8 mouse cellular contexts compared by ENCODE assay signal in genomic region chr5:51917812-51918448, GRCm38 (mm10).
DNase-seq lines count a peak whose midpoint lies in the region; ATAC-seq lines count a peak whose summit lies in the region.
"Had no signal": no experiment of that assay in that cellular context is flagged by ENCODE, and none has a peak within 500 bp of the region (broad histone marks: within the 10 kb centered on the region; RNA-seq: fewer than 3 reads in every experiment).

No protein-coding gene starts in this region.

- H3K27me3 ChIP-seq in kidney, embryonic 14.5 days (ENCODE audit: control insufficient read depth, insufficient read depth, low read length), result no peaks in the 10 kb centered on the region

- no peak for ATAC-seq in kidney, embryonic 14.5 days (ENCODE audit: low FRiP score, low TSS enrichment)

- no peak overlapping the region for H3K27ac ChIP-seq in kidney, embryonic 14.5 days (ENCODE audit: low read depth, low read length)

- H3K4me1 ChIP-seq in kidney, embryonic 14.5 days (ENCODE audit: control insufficient read depth, insufficient read depth, low read length), result no peaks in the 10 kb centered on the region

- no peak overlapping the region for H3K4me3 ChIP-seq in kidney, embryonic 14.5 days (ENCODE audit: low read length)

- H3K9me3 ChIP-seq in kidney, embryonic 14.5 days (ENCODE audit: control insufficient read depth, low read length), result no peaks in the 10 kb centered on the region

- no peak overlapping the region for H3K9ac ChIP-seq in kidney, embryonic 14.5 days (ENCODE audit: low read depth, low read length)

- no peak overlapping the region for H3K4me2 ChIP-seq in kidney, embryonic 14.5 days (replicated peaks; ENCODE audit: low read depth, low read length)

- H3K36me3 ChIP-seq in kidney, embryonic 14.5 days (ENCODE audit: control insufficient read depth, insufficient read depth, low read length), result no peaks in the 10 kb centered on the region

- peak; percentile 47 for DNase-seq in kidney, adult 18-20 months
- peak; percentile 34 for DNase-seq in brain, adult 2 months (ENCODE audit: low read depth, low spot score)
- DNase-seq in cerebellum, postnatal 14 days, result peak; percentile 39 to 64
- peak; percentile 70 for DNase-seq in kidney, adult 8-10 months
- no peak for DNase-seq in thymus, adult 18-20 months
- no peak for DNase-seq in right cerebral cortex, postnatal 10 days (ENCODE audit: low spot score in 2 of 2)
- DNase-seq: thymus, postnatal 25 days had no signal

- WGBS in kidney, embryonic 14.5 days, result 45% methylated on average over 4 of the region's 4 CpGs

Comparison
In these comparisons a context has a peak if more than half of its experiments do, and no peak if none do; other contexts are left out.
1. DNase-seq: peak in kidney, adult 18-20 months (single experiment), brain, adult 2 months (single experiment), cerebellum, postnatal 14 days (2 of 2) and kidney, adult 8-10 months (2 of 2); none in thymus, adult 18-20 months (0 of 2) and right cerebral cortex, postnatal 10 days (0 of 2).